Mouse (Mus musculus): ENCODE results near the gene Sar1a.

Gene Sar1a

DNA sequence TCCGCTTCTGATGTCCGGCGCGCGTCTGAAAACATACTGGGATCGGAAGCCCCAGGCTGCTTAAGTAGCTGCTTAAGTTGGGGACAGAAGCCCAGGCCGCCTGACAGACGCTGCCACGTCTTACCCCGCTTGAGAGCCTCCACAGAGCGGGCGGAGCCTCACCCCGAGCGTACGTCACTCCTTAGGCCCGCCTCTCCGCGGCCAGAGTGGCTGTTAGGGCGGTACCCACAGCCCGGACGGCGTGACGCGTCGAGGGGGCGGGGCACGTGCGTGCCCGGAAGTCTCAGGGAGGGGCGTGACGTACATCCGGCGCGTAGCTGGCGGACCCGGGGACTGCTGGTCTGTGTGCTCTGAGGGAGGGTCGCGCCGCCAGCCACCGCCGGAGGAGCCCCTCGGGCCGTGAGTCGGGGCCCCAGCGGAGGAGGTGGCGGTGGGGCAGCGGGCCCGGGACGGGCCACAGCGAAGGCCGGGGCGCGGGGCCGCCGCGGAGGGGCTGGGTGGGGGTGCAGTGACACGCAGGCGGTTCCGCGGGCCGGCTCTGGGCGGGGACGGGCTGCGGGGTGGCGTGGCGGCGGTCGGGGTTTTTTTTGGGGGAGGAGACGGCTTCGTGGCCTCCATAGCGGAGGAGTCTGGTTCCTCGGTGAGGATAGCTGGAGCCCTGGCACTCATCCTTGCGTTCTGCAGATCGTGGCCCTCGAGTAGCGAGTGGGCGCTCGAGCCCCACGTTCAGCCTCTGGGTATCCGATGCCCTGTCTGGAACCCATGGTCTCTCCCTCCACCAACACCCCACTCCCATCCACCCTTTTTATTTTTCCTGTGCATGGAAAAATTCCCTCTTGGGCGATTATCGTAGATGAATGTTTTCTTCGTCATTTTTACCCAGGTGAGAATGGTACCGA lies at the start of gene Sar1a:
Gene Sar1a, plus strand, starts transcription at position 285 of the 899 bp plus-strand sequence.
- in situ Hi-C loops (cut with MboI, MseI), result no loop called here

DNA sequence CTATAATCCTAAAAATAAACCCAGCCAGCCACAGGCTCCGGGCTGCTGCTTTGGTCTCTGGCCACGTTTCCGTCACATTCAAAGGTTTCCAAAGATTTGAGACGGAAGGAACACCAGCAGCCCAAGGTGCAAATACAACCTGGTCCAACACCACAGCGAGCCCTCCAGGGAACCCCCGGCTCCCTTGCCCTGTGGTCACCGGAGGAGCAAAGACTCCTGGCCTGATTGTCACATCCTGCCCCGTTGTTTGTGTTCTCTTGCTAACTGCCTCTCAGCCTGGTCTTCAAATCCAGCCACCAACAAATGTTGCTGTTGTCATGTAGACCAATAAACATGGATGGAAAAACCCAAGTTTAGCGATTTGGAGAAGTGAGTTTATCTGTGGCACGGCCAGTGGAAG lies 47.7 kb upstream of the Sar1a start:
- in situ Hi-C loops (cut with MboI, MseI), result no loop called here

DNA sequence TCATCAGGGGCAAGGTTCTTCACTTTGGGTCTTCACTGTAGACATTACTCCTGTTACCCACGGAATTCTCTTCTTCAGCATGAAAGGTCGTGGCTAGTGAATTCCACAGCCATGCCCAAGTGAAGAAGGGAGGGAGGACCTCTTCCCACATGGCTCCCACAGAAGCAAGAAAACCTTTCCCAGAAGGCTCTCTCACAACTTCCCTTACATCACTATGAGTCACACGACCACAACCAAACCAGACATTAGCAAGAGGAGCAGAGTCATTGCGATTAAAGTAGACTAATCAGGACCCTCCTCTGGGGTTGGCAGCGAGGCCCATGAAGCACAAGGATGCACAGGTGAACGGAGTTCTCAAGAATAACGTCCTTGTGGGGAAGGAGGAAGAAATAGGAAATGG lies 43.0 kb upstream of the Sar1a start:
- in situ Hi-C loops (cut with MboI, MseI), result no loop called here

DNA sequence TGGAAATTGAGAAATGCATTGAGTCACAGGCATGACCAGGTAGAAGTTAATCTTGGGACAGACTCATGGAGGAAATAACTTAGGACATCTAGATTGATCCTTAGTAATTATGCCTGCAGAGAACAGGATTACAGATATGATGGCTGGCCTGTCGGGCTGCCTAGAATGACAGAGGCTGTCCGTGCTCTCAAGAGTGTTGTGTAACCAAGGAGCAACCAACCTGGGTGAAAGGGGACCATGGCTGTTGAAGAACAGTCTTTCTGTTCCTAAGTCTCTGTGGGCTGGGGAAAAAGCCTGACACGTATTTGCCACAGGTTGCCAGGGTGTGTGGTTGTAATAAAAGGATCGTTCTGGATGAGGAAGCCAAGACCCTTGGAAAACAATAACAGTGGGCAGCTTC lies 39.7 kb upstream of the Sar1a start:
- in situ Hi-C loops (cut with MboI, MseI), result no loop called here

DNA sequence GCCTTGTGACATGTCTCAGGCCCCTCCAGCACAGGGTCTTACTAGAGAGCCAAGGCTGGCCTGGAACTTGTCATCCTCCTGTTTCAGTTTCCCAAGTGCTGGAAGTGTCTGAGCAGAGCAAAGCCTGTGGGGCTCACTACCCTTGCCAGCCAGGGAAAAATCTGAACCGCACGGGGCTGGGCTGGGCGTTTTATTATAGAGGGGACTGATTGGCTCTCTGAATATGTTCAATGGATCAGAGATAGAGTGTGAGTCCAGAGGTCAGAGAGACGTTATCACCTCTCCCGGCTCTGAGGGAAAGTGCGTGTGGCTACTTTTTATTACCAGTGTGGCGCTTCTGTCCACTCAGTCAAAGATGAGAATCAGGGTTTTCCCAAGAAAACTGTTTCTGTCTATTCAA lies 33.5 kb upstream of the Sar1a start:
- in situ Hi-C loops (cut with MboI, MseI), result no loop called here

DNA sequence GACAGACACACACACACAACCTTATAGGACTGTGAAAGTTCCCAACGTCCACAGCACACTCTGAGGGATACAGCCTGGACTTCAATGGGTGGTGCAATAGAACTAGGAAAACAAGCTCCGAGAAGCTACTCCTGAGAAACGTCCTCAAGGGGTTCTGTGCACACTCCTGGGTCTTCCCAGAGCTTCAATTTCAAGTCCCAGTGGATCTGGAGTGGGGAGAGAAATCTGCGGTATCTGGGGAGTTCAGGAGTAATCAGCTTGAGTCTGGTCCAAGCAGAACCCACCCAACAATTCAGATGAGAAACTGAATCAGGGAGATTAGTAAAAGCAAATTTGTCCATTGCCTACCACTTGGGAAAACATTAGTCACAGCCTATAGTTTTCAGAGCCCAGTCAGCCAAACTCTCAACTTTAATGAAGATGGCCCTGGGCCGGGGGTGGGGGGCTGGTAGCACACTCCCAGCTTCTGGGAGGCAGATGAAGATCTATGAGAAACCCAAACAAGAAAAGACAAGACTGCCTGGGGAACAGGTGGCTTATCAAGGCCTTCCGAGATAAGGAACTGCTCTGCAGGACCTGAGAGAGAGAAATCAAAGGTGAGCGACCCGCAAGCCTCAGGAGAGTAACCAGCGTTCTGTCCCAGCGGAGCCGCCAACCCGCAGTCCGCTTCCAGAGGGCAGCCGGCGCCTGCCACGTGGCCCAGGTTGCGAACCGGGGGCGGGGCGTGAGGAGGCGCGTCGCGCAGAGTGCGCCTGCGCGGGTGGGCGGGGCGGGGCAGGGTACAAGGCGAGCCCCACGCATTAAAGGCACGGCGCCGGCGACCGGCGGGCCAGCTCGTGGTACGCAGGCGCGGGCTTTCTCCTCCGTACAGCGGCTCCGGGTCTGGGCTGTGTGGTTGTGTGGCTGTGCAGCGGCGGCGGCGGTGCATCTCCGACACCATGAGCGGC lies 32.0 kb upstream of the Sar1a start, which contains the start of gene Ppa1:
Gene Ppa1, plus strand, starts transcription at position 763 of the 947 bp plus-strand sequence.
- in situ Hi-C loops (cut with MboI, MseI), result no loop called here

DNA sequence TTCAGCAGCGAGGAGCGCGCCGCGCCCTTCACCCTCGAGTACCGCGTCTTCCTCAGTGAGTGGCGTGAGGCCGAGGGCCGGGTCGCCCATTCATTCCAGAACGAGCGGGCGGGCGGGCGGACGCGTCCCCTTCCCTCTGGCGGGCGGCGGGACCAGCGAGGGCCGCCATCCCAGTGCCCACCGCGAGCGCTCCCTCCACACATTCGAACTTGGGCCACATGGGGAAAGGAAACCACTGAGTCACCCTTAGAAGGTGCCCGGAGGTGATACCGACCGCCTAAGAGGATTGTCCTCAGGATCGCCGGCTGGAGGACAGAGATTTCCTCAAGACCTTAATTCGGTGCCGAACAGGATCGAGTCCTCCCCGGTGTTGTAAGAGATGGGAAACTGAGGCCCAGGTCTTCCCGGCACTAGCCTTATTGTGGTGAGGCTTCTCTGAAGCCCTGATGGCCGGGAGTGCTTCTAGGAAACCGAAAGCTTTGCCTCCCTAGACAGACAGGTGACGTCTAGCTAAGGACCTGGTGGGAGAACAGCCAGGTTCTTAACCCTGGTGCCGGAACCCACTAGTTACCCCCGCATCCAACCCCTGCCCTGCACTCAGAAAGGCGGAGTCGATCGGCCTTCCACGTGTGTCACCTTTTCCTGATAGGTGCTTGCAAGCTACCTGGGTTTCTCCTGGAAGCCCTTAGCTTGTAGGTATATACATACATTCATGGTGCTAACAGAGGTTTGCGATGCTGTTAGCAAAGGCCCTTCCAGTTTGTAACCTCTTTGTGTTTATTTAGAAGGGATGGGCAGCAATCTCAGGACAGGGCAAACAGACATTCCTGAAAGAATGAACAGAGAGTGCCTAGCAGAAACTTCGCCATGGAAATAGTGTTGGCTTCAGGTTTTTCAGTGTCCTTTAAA lies 31.1 kb upstream of the Sar1a start:
- in situ Hi-C loops (cut with MboI, MseI), result no loop called here

DNA sequence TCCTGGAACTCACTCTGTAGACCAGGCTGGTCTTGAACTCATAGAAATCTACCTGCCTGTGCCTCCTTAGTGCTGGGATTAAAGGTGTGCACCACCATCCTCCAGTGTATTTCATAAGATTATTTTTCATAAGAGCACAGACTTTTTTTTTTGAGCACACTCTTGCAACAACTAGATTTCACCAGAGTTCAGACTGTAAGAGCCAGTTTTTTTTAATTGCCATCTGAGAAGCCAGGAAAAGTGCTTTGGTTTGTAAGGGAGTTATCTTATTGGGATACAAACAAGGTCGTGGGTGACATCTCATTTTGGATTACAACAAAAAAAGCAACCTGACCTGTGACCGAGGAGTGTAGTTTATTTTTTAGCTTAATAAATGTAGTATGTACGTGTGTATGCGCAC lies 26.0 kb upstream of the Sar1a start:
- in situ Hi-C loops (cut with MboI, MseI), result no loop called here

DNA sequence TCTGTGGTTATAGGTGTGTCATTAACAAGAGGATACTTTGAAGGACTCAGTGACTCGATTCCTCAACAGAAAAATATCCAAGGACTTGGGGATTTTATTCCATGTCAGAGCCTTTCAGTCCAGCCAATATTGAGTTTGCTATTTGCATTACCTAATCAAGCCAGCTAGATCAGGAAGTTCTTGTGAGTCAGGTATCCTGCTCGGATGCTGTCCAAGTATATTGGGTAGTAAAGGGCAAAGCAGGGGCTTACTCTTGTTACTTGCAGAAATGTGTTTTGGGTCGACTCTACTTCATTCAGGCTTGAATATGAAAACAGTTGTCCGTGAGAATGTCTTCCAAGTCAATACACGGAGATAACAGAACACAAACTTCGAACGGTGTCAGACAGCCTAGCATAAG lies 25.4 kb upstream of the Sar1a start:
- in situ Hi-C loops (cut with MboI, MseI), result loop anchor here (5.0 kb wide), 1 partner anchor 42 kb away; no protein-coding TSS in a partner anchor

DNA sequence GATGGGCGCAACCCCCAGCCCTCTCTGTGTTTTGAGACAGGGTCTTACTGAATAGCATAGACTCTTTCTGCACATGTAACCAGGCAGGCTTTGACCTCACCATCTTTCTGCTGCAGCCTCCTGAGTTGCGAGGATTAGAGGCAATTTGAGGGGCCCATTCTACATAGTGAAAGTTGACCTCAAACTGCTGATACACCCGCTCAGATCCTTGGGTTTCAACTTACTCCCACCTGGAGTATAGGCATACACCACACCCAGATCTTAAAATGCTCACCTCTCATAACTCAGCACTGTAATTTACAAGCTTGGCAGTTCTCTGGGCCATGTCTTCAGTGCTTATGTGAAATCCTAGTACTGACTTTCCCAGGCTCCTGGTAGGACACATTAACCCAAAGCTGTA lies 24.9 kb upstream of the Sar1a start:
- in situ Hi-C loops (cut with MboI, MseI), result loop anchor here (5.0 kb wide), 1 partner anchor 43 kb away; no protein-coding TSS in a partner anchor

DNA sequence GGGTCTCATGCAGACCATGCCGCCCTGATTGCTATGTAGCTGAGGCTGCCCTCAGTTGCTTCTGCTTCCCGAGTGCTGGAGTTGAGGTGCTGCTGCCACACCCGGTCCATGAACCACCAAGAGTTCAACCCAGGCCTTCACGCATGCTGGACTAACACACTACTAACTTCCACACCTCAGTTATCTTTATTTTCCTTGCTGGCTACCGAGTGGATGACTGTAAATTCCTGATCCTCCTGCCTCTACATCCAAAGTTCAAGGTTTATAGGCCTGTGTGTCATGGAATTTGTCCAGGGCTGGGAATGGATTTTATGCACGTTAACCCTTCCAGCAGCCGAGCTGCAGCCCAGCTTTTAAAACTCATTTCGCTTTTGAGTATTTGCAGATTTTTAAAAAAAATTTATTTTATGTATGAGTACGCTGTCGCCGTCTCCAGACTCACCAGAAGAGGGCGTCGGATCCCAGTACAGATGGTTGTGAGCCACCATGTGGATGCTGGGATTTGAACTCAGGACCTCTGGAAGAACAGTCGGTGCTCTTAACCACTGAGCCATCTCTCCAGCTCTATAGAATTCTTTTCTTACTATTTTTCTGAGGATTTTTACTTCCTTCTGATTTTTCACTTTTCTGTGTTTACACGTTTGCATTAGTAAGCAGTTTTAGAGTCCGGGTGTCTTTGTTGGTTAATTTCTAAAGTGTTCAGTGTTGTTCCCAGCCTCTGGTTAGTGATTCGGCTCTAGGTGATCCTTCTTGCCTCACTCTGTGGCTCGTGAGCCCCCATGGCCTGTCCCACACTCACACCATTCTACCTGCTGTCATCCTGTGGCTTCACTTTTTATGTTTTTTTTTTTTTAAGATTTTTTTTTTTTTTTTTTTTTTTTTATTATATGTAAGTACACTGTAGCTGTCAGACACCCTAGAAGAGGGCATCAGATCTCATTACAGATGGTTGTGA lies 22.9 kb upstream of the Sar1a start:
- in situ Hi-C loops (cut with MboI, MseI), result loop anchor here (5.0 kb wide), 1 partner anchor 45 kb away; no protein-coding TSS in a partner anchor

DNA sequence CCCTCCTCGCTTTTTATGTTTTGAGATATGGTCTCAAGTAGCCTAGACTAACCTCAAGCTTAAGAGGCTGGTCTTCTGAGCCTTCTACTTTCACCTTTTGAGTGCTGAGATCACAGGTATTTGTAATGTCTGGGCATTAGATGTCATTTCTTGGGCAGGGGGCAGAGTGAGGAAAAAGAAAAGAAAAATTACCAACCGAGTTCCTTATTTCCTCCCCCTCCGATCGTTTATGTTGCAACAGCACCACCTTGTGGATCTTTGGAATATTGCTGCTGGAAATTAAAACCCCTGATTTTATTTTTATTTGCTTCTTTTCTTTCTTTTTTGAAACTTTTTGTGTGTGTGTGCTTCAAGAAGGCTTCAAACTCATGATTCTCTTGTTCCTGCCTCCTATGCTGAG lies 22.1 kb upstream of the Sar1a start:
- in situ Hi-C loops (cut with MboI, MseI), result loop anchor here (5.0 kb wide), 1 partner anchor 46 kb away; no protein-coding TSS in a partner anchor

DNA sequence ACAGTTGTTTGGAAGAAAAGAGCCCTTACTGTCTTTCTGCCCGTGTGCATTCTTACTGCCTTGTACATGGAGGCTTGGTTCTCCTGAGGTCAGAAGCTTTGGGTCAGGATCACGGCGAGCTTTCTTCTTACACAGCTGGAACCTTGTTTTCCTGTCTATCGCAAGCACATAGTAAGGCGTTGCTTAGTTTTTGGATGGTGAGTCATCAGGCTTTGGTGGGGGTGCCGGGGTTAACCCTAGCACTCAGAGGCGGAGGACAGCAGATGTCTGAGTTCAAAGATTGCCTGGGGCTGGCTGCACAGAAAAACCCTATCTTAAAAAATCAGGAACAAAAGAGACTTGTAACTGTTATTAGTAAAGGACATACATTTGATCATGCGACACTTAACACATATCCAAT lies 18.2 kb upstream of the Sar1a start:
- in situ Hi-C loops (cut with MboI, MseI), result no loop called here

DNA sequence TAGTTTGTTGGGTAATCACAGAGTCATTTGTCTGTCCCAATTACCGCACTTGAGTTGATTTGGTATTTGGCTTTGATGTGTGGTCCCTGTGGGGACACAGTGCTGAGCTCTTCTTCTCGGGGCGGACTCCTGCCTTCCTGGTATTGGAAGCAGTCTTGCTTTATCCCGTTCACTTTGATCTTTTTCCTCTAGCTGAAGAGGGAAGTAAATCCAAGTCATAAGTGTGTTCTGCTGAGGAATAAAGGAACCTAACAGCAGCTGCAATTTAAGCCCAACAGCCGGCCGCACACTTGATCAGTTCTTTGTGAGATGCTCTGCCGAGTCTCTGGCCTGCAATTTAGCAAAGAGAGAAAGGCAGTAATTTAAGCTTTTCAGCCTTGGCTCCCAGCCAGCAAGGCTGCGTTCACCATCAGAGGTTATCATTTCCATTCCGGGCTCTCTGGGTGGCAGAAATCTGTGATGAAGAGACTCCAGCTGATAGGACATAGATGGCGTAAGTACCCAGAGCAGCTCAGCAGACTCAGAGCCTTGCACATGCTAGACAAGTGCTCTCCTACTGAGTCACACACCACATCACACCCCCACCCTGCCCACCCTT lies 17.6 kb upstream of the Sar1a start:
- in situ Hi-C loops (cut with MboI, MseI), result no loop called here

DNA sequence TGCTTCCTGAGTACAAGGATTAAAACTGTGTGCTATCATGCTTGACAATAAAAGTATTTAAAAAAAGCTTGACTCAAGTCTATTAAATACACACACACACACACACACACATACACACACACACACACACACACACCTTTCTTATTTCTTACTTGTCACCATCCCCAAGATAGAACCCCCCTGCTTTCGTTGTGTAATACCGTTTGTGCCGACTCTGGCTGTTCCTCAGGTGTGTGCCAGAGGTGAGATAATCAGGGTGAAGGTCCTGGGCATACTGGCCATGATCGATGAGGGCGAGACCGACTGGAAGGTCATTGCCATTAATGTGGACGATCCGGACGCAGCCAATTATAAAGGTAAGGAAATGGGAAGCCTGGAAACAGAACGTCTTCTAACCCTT lies 15.0 kb upstream of the Sar1a start:
- in situ Hi-C loops (cut with MboI, MseI), result no loop called here

DNA sequence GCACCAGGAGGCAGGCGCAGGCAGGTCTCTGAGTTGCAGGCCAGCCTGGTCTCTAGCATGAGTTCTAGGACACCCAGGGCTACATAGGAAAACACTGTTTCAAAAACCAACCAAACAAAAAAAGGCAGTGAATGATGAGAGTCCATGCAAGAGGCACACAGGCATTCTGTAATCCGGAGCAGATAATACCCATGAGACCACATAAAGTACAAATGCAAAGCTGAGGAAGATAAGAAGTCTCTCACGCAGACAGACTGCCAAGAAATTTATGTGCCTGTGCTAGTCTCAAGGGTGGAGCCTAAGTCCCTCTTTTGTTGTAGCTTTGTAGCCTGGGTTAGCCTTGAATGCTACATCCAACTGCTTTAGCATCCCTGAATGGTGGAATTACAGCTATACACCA lies 14.4 kb upstream of the Sar1a start:
- in situ Hi-C loops (cut with MboI, MseI), result no loop called here

DNA sequence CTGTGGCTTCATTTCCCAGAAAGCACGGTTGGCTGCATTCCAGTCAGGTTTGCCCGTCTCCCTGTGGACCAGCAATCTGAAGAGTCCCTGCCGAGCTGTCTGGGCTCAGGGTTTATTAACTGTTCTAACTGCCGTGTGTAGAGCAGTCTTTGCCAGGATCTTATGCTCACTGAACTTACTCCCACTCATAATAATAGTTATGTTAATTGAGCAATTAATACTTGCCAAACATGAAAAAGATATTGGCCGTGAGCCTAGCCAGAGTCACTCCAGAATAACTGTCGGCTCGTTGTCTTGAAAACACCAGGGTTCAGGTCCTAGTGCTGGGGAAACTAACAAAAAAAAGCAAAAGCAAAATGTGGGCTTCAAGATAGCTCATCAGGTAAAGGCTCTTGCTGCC lies 10.8 kb upstream of the Sar1a start:
- in situ Hi-C loops (cut with MboI, MseI), result no loop called here

DNA sequence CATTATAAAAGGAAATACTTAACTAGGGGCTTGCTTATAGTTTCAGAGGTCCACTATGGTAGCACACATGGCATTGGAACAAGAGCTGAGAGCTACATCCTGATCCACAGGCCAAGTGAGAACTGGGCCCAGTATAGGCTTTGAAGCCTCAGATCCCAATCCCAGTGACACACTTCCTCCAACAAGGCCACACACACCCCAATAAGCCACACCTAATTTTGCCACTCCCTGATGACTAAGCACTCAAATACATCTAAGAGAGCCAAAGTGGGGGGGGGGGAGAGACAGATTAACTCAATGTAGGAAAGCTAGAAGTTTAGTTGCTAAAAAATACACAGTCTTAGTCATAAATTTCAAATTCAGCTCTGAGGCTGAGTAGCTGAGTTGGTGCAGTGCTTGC lies 10.2 kb upstream of the Sar1a start:
- in situ Hi-C loops (cut with MboI, MseI), result no loop called here

DNA sequence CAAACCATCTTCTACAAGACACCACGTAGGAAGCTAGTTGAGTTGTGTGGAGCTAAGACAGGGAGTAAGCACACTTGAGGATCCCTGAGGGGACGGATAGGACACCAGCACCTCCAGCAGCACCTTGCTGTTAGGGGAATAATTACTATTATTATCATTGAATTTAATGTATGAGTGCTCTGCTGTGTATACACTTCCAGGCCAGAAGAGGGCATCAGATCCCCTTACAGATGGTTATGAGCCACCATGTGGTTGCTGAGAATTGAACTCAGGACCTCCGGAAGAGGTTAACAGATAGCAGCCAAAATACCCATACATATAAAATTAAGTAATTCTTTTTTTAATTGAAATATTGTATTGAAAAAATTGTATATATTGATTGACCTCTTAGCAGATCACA lies 9.3 kb upstream of the Sar1a start:
- in situ Hi-C loops (cut with MboI, MseI), result no loop called here

DNA sequence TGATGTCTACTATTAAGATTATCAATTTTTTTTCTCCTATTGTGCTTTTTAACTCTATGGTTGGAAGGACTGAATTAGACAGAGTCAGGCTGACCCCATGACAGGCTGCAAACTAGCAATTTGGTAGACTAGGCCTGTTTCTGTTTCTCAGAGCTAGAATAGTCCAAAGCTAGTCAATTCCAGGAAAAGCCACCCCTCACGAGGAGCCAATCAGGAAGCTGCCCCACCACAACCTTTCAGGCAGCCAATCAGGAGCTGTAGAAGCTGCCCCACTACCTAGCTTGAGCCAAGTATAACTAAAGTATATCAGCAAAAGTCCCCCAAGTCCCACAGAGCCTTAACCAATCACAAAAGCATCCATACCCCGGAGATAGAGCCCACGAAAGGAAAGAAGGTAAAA lies 4.2 kb upstream of the Sar1a start:
- in situ Hi-C loops (cut with MboI, MseI), result no loop called here
